Mouse (Mus musculus): Measurements from ENCODE around the gene Fktn. TPM values are rescaled to one million over a fixed set of nuclear protein-coding genes. Genes with fewer than 3 reads are reported as not detected.

Fktn gene
- polyA plus RNA-seq, 1 experiment: 7.2 TPM

DNA sequence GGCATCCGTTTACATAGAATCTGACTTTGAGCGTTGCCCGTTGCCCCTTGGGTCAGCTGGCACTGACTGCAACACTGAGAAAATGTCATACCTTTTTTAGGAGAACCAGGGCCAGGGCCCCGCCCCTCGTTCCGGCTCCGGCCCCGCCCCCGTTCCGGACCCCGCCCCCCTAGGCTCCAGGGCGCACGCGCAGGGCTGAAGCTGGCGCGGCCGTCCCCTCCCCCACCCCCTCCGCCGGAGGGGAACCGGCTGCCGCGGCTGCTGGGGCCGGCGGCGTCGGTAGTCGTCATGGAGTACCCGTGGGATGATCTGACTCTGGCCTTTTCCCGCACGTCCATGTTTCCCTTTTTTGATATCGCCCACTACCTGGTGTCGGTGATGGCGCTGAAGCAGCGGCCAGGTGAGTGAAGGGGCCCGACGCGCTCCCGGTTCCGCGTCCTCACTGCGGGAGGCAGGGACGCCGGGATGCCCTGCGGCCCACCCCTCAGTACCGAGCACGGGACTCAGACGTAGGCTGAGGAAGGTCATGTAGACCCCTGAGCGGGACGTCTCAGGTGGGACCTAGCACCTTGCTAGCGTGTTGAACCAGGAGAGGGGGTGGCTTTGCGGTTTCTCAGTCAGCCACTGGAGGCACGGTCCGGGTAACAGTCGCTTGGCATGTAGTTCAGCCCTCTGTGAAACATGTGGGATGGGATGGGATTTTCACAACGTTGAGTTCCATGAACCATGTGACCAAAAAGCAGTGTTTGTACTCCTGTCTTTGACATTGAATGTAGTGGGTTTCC lies 112.2 kb downstream of the Fktn start, which contains the start of gene Tmem38b:
Tmem38b (plus strand) TSS at position 225 of the 785 bp plus-strand sequence.
- no peak for DNase-seq (ENCODE audit: low read depth)

DNA sequence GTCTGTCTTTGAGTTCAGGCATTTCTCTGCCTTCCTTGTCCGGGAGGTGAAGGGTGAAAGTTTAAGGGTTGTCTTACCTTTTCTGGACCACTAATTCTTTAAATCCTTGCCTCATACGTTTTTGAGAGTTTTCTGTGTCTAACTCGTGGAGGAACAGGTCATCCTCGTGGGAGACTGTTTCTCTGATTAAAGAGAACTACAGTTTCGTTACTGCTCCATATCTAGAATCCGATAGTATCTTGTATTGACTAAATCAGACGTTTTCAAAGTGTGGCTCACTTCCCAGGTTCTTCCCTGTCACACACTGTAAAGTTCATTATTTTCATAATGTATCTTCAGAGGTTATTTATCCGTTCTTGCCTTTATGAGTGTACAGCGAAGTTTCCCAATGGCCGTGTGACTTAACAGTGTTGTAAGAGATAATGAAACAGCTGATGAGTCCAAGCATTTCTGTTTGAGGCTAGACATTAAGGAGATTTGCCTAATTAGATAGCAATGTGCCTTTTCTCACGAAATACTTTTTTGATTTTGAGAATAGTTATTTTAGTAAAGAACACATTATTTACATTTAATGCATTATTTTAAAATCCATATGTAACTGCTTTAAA lies 112.9 kb downstream of the Fktn start:
- DNase-seq (ENCODE audit: low read depth): peak; percentile 70

Other genes starting within 250 kb of the Fktn start
- 2.3 and 2.6 TPM in 2 replicates for gene Fsd1l, start 82.5 kb upstream of the Fktn start, polyA plus RNA-seq (2012; rRNA removed)
- gene Tal2, start 65.7 kb downstream of the Fktn start, polyA plus RNA-seq (2012; rRNA removed): 0.03 TPM in 1 of 2 replicates, not detected in the other
- gene Tmem38b, start 112.0 kb downstream of the Fktn start, polyA plus RNA-seq (2012; rRNA removed): 6.5 and 7.4 TPM in 2 replicates